Mouse (Mus musculus) right cerebral cortex, adult 18-20 months (tissue): ENCODE measurements around the gene Ntn4.

Experiments
- DNase-seq: peaks from one replicate; pipeline ENCODE4 v3.0.0; 2022; ENCODE audit warnings: mixed read lengths

Gene Ntn4

GRCm38 (mm10) chr10:93641821-93642746 lies 1.6 kb downstream of the Ntn4 start:
- peak; percentile 10 for DNase-seq

GRCm38 (mm10) chr10:93642897-93643296 lies 2.4 kb downstream of the Ntn4 start:
- DNase-seq = no peak

DNA sequence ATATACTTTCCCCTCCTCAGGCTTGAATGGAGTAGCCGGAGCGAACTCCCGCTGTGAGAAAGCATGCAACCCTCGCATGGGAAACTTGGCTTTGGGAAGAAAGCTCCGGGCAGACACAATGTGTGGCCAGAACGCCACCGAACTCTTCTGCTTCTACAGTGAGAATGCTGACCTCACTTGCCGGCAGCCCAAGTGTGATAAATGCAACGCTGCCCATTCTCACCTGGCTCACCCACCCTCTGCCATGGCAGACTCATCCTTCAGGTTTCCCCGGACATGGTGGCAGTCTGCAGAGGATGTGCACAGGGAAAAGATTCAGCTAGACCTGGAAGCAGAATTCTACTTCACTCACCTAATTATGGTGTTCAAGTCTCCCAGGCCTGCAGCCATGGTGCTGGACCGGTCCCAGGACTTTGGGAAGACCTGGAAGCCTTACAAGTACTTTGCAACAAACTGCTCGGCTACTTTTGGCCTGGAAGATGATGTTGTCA lies 4.0 kb downstream of the Ntn4 start:
- DNase-seq = peak; percentile 9

GRCm38 (mm10) chr10:93647655-93648561 lies 7.4 kb downstream of the Ntn4 start:
- DNase-seq = no peak

DNA sequence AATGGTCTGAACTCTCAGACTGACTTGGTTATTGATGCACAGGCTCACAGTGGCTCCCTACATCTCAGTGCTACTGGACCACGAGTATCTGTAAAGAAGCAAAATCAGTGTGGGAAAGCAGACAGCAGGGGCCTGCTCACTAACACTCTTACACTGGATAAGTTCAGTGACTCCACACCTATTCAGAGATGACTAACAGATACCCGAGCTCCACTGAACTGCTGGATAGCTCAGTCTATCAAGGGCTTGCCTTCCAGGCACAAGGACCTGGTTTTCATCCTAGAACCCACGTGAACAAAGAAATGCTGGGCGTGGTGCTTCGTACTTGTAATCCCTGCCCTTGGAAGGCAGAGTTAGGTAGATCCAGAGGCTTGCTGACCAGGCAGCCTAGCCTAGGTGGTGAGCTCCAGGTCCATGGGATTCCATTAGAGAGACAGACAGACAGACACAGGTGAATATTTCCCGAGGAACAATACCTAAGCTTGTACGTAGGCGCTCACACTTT lies 8.2 kb downstream of the Ntn4 start:
- no peak for DNase-seq

DNA sequence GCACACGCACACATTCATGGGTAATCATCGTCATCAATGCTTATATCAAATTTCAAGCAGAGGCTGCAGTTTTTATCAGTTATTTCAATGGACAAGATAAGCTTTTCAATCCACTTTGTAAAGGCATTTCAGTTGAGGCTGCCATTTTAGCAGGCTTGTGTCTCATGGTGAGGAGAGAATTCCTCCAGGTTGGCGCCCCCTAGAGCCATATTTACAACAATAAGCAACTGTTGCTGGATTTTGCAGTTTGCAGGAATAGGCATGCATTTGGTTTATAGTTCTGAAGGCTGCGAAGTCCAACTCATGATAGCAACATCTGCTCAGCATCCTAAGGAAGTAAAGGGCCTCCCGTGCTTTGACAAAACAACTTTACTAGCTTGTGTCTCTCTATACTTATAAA lies 8.6 kb downstream of the Ntn4 start:
- no peak for DNase-seq

- DNase-seq = no peak
These were observed 9.1 kb downstream of the Ntn4 start for GRCm38 (mm10) chr10:93649600-93649999.

DNA sequence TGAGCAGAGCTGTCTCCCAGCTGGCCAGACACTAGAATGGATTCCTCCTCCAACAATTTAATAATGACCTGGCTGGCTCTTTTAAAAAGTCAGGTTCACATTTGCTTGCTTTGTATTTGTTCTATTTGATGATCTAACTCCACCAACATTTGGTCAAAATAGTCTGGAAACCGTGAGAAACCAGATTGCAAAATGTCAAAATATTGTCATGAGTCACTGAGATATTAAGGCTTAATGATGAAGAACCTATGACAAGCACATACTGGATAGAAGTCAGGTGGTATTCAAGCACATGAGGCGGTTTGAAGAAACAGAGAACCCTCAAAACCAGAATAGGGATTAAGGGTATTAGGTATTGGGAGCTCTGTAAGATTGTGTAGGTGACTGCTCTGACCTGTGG lies 12.8 kb downstream of the Ntn4 start:
- no peak for DNase-seq

DNA sequence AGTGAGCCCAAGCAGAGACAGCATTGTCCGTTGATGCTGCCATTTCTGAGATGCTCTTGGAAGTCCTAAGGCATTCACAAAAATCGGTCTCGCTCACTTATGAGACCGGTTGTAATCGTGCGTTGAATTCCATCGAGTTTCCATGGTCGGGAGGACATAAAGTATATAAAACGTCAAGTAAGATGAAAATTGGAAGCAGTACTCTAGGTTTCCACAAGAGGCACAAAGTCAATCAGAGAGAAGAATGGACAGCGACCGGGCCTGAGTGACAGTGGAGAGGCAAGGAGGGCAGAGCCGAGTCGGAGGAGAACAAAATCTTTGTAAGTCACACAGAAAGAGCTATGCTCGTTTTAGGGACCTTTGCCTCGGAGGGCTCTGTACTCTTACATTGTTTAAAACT lies 14.9 kb downstream of the Ntn4 start:
- no peak for DNase-seq

DNA sequence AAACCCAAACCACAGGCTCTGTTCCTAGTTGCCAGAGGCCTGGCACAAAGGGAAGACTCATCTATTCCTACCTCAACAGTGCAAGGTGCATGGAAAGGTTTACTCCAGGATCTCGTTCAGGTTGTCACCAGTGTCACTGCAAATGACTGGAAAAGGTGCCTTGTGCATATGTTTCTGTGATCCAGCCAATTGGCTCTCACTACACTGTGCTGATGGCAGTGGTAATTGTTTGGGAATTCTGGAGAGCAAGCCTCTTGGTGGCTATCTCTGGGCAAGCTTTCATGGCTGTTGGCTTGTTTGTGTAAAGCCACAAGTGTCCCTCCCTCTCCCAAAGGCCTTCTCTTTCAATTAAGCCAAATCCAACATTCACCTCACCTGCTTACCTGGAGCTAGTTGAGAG lies 19.3 kb downstream of the Ntn4 start:
- no peak for DNase-seq

- DNase-seq = peak; percentile 15
These were observed 21.0 kb downstream of the Ntn4 start for GRCm38 (mm10) chr10:93661348-93661991.

DNA sequence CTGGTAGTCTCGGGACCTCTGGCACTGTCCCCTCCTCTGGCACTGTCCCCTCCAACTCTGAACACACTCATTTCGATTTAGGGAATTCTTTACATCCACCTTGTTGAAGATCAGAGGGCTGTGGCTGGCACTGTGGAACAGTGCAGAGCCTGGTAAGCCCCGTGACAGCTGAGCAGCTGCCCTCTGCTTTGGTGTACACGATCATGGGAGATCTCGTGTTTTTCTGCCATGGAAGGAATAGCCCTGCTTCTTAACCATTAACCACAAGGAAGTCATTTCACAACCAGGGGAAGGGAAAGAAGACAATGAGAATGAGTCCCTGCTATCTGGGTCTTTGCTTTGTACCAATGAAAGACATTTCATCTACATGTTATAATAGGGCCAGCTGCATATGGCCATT lies 21.5 kb downstream of the Ntn4 start:
- DNase-seq = no peak

GRCm38 (mm10) chr10:93666222-93666621 lies 25.7 kb downstream of the Ntn4 start:
- DNase-seq = no peak

- DNase-seq = no peak
These were observed 26.5 kb downstream of the Ntn4 start for GRCm38 (mm10) chr10:93666996-93667395.

- DNase-seq = peak; percentile 66
These were observed 32.4 kb downstream of the Ntn4 start for GRCm38 (mm10) chr10:93672646-93673479.

DNA sequence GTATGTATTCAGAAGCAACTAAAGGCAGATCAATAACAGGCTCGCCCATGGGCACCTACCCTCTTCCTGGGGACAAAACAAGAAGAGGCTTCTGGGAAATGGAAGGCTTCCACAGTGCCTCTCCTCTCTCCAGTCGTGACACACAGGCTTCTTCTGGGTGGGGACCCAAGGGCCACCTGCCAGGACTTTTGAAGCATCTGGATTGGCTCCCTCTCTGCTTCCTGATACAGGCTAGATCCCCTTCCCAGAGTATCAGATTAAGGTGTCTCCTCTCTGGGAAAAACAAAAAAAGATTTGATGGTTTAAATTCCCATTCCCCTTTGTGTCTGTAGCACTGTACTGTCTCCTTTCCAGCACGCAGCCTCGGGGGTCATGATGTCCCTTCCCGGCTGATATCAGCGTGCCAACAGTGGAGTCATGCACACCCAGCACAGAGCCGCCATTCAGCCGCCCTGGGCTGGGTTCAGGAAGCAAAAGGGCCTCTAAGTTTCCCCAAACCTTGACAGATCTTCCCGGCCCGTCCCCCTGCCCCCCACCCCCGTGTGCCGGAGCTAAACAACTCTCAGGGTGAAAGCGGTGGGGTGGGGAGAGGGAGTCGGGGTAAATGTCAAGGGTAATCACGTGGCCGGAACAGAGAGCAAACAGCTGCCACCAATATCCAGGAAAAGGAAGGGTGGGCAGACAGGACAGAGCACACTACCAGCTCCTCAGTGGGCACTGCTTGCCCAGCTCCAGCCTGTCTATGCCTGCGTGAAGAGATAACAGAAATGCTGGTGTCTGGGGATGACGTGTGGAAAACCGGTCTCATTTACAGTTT lies 38.9 kb downstream of the Ntn4 start:
- no peak for DNase-seq

DNA sequence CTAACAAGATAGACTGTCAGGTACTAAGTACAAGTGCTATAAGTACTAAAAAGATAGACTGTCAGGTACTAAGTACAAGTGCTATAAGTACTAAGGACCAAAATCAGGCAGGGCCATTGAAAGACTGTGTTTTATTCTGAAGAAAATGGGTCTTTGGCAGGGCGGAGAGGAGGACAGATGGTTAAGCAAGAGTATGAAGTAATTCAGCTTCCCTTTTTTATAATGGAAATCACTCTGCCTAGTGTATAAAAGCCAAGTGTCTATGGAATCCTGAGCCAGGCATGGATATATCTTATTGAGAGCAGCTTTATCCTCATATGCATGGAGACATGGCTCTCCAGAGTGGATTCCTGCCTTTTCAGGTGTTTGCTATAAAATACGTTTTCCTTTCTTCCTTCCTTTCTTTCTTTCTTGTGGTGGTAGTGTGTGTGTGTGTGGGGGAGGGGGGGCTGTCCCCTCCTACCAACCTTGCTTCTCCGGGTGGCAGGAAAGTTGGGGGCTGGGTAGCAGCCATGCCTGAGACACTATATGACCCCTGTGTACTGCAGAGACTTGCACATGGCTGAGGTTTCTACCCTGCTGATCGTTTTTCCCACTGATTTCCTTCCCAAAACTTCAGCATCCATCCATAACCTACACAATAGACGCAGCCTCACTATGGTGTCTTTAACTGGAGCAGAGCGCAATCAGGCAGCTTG lies 40.3 kb downstream of the Ntn4 start:
- no peak for DNase-seq

- no peak for DNase-seq
These were observed 41.8 kb downstream of the Ntn4 start for GRCm38 (mm10) chr10:93682185-93682747.

- no peak for DNase-seq
These were observed 42.7 kb downstream of the Ntn4 start for GRCm38 (mm10) chr10:93683185-93683584.

DNA sequence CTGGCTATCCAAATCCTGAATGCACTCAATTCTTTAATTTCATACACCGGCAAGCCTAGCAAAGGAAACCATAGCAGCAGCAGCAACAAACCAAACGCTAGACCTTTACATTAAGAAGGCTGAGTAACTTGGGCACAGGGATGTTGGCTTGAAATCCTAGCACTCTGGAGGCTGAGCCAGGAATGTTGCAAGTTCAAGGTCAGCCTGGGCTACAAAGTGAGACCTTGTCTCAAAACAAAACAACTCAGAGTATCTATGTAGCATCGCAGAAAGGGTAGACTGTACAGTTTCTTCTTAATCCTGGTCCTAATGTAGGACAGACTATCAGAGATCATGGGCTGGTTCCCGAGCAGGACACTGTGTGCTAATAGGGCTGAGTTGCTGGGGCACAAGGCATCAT lies 43.4 kb downstream of the Ntn4 start:
- no peak for DNase-seq
